Mouse (Mus musculus): ENCODE results near the gene 1700102P08Rik.

GRCm38 (mm10) chr9:108379294-108379693, 13.3 kb upstream of the 1700102P08Rik start:
- TF ChIP-seq CTCF (IDR thresholded peaks at IDR 0.05; ENCODE audit: insufficient read depth, low read length) (no peak), POLR2A (IDR thresholded peaks at IDR 0.05; ENCODE audit: borderline replicate concordance, extremely low read depth, low read depth, low read length) (no peak)

Data from lung, adult 2 months (tissue).